In the genomic region with DNA sequence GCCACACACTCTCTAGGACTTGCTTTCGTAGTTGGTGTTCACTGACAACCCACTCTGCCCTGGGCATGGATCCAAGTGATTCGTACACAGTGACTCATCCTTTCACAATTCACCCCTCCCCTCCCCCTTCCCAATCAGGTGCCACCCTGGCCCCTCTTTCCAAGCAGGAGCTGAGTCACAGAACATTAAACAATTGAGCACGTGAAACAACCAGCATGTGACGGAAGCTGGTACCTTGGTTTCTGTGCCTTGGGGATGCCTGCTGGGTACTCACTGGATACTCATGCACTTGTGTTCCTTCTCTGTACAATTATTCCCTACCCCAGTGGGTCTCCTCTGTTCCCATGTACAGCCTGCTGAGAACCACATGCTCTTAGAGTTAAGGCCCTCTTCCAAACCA, we compare ENCODE assay signal across 10 mouse cellular contexts. TPM values are rescaled to one million over a fixed set of nuclear protein-coding genes. Genes with fewer than 3 reads are reported as not detected.
DNase-seq lines count a peak whose midpoint lies in the region; ATAC-seq and TF ChIP-seq lines count a peak whose summit lies in the region.
"Had no signal": no experiment of that assay in that cellular context is flagged by ENCODE, and none has a peak within 500 bp of the region (broad histone marks: within the 10 kb centered on the region; RNA-seq: fewer than 3 reads in every experiment).

No protein-coding gene starts in this region.

- H3K27me3 ChIP-seq in liver, embryonic 12.5 days (replicated peaks), result no peaks in the 10 kb centered on the region
- H3K27me3 ChIP-seq in liver, embryonic 11.5 days (replicated peaks; ENCODE audit: control insufficient read depth, insufficient read depth, low read length), result no peaks in the 10 kb centered on the region
- H3K27me3 ChIP-seq: limb, embryonic 13.5 days had no signal

- no peak overlapping the region for H3K4me2 ChIP-seq in liver, embryonic 12.5 days
- no peak overlapping the region for H3K4me2 ChIP-seq in liver, embryonic 11.5 days
- H3K4me2 ChIP-seq: limb, embryonic 13.5 days had no signal

- no peak overlapping the region for H3K4me3 ChIP-seq in lung, adult 2 months (replicated peaks; ENCODE audit: extremely low read depth, low read depth, low read length)
- H3K4me3 ChIP-seq in liver, embryonic 12.5 days, result no peak overlapping the region
- no peak overlapping the region for H3K4me3 ChIP-seq in liver, embryonic 11.5 days (ENCODE audit: low read depth, low read length)
- H3K4me3 ChIP-seq: limb, embryonic 13.5 days had no signal

- no peak for TF ChIP-seq POLR2A in lung, adult 2 months (IDR thresholded peaks at IDR 0.05; ENCODE audit: borderline replicate concordance, extremely low read depth, low read depth, low read length)

- no peak for ATAC-seq in liver, embryonic 12.5 days
- no peak for ATAC-seq in liver, embryonic 11.5 days (replicated peaks; ENCODE audit: low FRiP score)
- no peak for ATAC-seq in erythroblast, adult 5-6 weeks (replicated peaks; ENCODE audit: low FRiP score, poor library complexity, severe bottlenecking)

- H3K36me3 ChIP-seq in liver, embryonic 12.5 days, result no peaks in the 10 kb centered on the region
- H3K36me3 ChIP-seq in liver, embryonic 11.5 days (ENCODE audit: control insufficient read depth, insufficient read depth, low read length), result no peaks in the 10 kb centered on the region
- H3K36me3 ChIP-seq: limb, embryonic 13.5 days had no signal

- no peak overlapping the region for H3K27ac ChIP-seq in liver, embryonic 12.5 days
- no peak overlapping the region for H3K27ac ChIP-seq in liver, embryonic 11.5 days (ENCODE audit: low read depth, low read length)
- H3K27ac ChIP-seq: limb, embryonic 13.5 days had no signal

- H3K9ac ChIP-seq in liver, embryonic 12.5 days, result no peak overlapping the region
- no peak overlapping the region for H3K9ac ChIP-seq in liver, embryonic 11.5 days (ENCODE audit: low read depth, low read length)
- H3K9ac ChIP-seq: limb, embryonic 13.5 days had no signal

- DNase-seq in lung, postnatal 10 days, result peak; percentile 7
- DNase-seq in lung, adult 2 months, result no peak
- peak; percentile 94 for DNase-seq in brain, adult 2 months (ENCODE audit: low read depth, low spot score)
- peak; percentile 83 for DNase-seq in layer of hippocampus, adult 11-12 months (ENCODE audit: low spot score)
- peak; percentile 47 to 60 for DNase-seq in right cerebral cortex, postnatal 36 days (ENCODE audit: low spot score in 2 of 2)
- no peak for DNase-seq in liver, embryonic 11.5 days (ENCODE audit: low spot score)

- H3K4me1 ChIP-seq in lung, adult 2 months (ENCODE audit: control insufficient read depth, insufficient read depth, low read length), result no peaks in the 10 kb centered on the region
- no peaks in the 10 kb centered on the region for H3K4me1 ChIP-seq in liver, embryonic 12.5 days
- no peaks in the 10 kb centered on the region for H3K4me1 ChIP-seq in liver, embryonic 11.5 days (replicated peaks; ENCODE audit: control insufficient read depth, insufficient read depth, low read length)
- H3K4me1 ChIP-seq: limb, embryonic 13.5 days had no signal

- 44% methylated on average over 4 of the region's 4 CpGs for WGBS in lung, adult 2 months
- WGBS in liver, embryonic 12.5 days (ENCODE audit: insufficient replicate concordance), result 60% methylated on average over 4 of the region's 4 CpGs
- WGBS in liver, embryonic 11.5 days, result 74% methylated on average over 4 of the region's 4 CpGs

- TF ChIP-seq CTCF in lung, adult 2 months (IDR thresholded peaks at IDR 0.05; ENCODE audit: insufficient read depth, low read length), result no peak

- H3K9me3 ChIP-seq in liver, embryonic 12.5 days (replicated peaks), result no peaks in the 10 kb centered on the region
- H3K9me3 ChIP-seq in liver, embryonic 11.5 days (ENCODE audit: control insufficient read depth, low read length), result no peaks in the 10 kb centered on the region
- H3K9me3 ChIP-seq: limb, embryonic 13.5 days had no signal

RNA-seq across cellular contexts. Expression of gene Fam19a5, which starts 53.0 kb away (rescaled TPM):
- polyA plus RNA-seq in lung, adult 2 months (2012; rRNA removed), result 1.3 and 1.8 TPM in 2 replicates
- polyA plus RNA-seq in liver, embryonic 12.5 days (2016; fragmentation: Nextera tagmentation; extraction: Ambion mirVana), result 0.14 TPM in 2 replicates
- polyA plus RNA-seq in liver, embryonic 11.5 days (2014; fragmentation: Nextera tagmentation; extraction: Ambion mirVana), result 0.39 and 0.58 TPM in 2 replicates
- total RNA-seq in erythroblast, adult 5-6 weeks (2015; ENCODE audit: low replicate concordance), result not detected in 2 replicates
- not detected in 2 replicates for total RNA-seq in erythroblast, adult 5-6 weeks (2017; ENCODE audit: low replicate concordance)
- total RNA-seq: neutrophil, adult 5-6 weeks had no signal

Comparison
In these comparisons a context has a peak if more than half of its experiments do, and no peak if none do; other contexts are left out.
1. DNase-seq: peak in lung, postnatal 10 days (single experiment), brain, adult 2 months (single experiment), layer of hippocampus, adult 11-12 months (single experiment) and right cerebral cortex, postnatal 36 days (2 of 2); none in lung, adult 2 months (single experiment) and liver, embryonic 11.5 days (single experiment).